Mouse (Mus musculus) WW6 (cell line): ENCODE data around the gene Gm10837.

Source experiments
- DNase-seq: peaks from one replicate; pipeline ENCODE4 v3.0.0-alpha.2; 2013; ENCODE audit warnings: low read depth, low spot score

Gene Gm10837

GRCm38 (mm10) chr14:122534017-122534924, 43.9 kb downstream of the Gm10837 start, which contains the start of gene Pcca:
Gene Pcca (plus strand): TSS chr14:122534324.
- peak; percentile 92 for DNase-seq

- no peak for DNase-seq
Measured at GRCm38 (mm10) chr14:122535986-122536385, 45.6 kb downstream of the Gm10837 start.
